Mouse (Mus musculus): Measurements from ENCODE around the gene Upk1b. TPM values are rescaled to one million over a fixed set of nuclear protein-coding genes. Genes with fewer than 3 reads are reported as not detected.

Gene Upk1b
- total and polyA plus RNA-seq, 3 experiments: not detected

DNA sequence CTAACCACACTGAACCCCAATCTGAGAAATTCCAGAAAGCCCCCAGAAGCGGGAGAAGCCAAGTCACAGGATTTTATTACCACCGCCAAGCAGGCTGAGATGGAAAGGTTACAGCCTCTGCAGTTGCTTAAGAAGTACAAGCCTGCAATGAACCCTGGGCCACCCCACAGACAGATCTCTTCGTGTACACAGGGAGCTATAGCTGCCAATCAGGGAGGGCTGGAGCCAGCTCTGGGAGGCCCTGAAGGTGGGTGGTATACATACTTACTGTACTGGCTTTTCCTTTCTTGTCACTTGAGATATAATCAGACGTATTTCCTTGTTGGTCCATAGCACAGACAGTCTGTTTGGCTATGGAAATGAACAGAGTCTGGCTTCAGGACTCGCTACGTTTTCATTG lies 49.3 kb downstream of the Upk1b start:
- no peak overlapping the region for H3K9ac ChIP-seq (ENCODE audit: insufficient read depth, low read depth)
- dilution Hi-C loops (cut with MboI; ENCODE audit: extremely low pct_ligation_motif_present, extremely low pct_unique_long_range_greater_than_20kb, low sequenced_read_pairs) (no loop called here), in situ Hi-C loops (cut with MboI; ENCODE audit: low pct_ligation_motif_present, low pct_unique_long_range_greater_than_20kb, low sequenced_read_pairs) (no loop called here)
- TF ChIP-seq ETS1 (conservative IDR thresholded peaks at IDR 0.05; ENCODE audit: low read depth, low read length) (no peak), ZC3H11A (IDR thresholded peaks at IDR 0.05; ENCODE audit: low read depth, low read length) (no peak), TBP (conservative IDR thresholded peaks at IDR 0.05; ENCODE audit: low read depth, low read length) (no peak), MXI1 (IDR thresholded peaks at IDR 0.05; ENCODE audit: low read depth, low read length) (no peak), MYC (IDR thresholded peaks at IDR 0.05; ENCODE audit: low read depth, low read length) (no peak), KAT2A (IDR thresholded peaks at IDR 0.05; ENCODE audit: insufficient replicate concordance, low read length) (no peak), POLR2AphosphoS2 (IDR thresholded peaks at IDR 0.05; ENCODE audit: low read depth, low read length) (no peak), CTCF (conservative IDR thresholded peaks at IDR 0.05 in 1 of 2, IDR thresholded peaks at IDR 0.05 in 1 of 2; ENCODE audit: low read depth in 2 of 2, low read length in 2 of 2) (no peak), NRF1 (IDR thresholded peaks at IDR 0.05; ENCODE audit: low read depth, low read length) (no peak), TCF12 (IDR thresholded peaks at IDR 0.05; ENCODE audit: low read depth, low read length) (no peak), GABPA (IDR thresholded peaks at IDR 0.05; ENCODE audit: insufficient replicate concordance, low read depth, low read length) (no peak), EP300 (IDR thresholded peaks at IDR 0.05; ENCODE audit: low read length) (no peak), ZNF384 (IDR thresholded peaks at IDR 0.05; ENCODE audit: low read depth, low read length) (no peak), JUND (conservative IDR thresholded peaks at IDR 0.05; ENCODE audit: low read depth, low read length) (no peak), NELFE (IDR thresholded peaks at IDR 0.05; ENCODE audit: low read depth, low read length) (no peak), ZKSCAN1 (IDR thresholded peaks at IDR 0.05; ENCODE audit: borderline replicate concordance, low read depth, low read length) (no peak), JUN (IDR thresholded peaks at IDR 0.05; ENCODE audit: insufficient read depth, low read depth, low read length) (no peak)
- no peaks in the 10 kb centered on the region for H3K36me3 ChIP-seq (replicated peaks in 1 of 2; ENCODE audit: control insufficient read depth in 1 of 2, insufficient read depth in 1 of 2, low read length in 1 of 2)
- no peaks in the 10 kb centered on the region for H3K4me1 ChIP-seq (ENCODE audit: control insufficient read depth in 1 of 2, insufficient read depth in 2 of 2)
- H3K79me2 ChIP-seq (replicated peaks; ENCODE audit: control insufficient read depth, extremely low read depth, insufficient read depth, poor library complexity, severe bottlenecking): no peaks in the 10 kb centered on the region
- DNase-seq (ENCODE audit: extremely low read depth): no peak
- H3K9me3 ChIP-seq (replicated peaks; ENCODE audit: low read length): no peaks in the 10 kb centered on the region
- H3K4me3 ChIP-seq (replicated peaks in 1 of 3; ENCODE audit: low read depth in 2 of 3, low read length in 2 of 3, poor library complexity in 1 of 3): no peak overlapping the region
- H3K4me2 ChIP-seq (ENCODE audit: insufficient read depth, low read depth, poor library complexity, severe bottlenecking): no peak overlapping the region
- no peak overlapping the region for H3K27ac ChIP-seq (ENCODE audit: insufficient read depth, low read depth)
- no peaks in the 10 kb centered on the region for H3K27me3 ChIP-seq (replicated peaks)

DNA sequence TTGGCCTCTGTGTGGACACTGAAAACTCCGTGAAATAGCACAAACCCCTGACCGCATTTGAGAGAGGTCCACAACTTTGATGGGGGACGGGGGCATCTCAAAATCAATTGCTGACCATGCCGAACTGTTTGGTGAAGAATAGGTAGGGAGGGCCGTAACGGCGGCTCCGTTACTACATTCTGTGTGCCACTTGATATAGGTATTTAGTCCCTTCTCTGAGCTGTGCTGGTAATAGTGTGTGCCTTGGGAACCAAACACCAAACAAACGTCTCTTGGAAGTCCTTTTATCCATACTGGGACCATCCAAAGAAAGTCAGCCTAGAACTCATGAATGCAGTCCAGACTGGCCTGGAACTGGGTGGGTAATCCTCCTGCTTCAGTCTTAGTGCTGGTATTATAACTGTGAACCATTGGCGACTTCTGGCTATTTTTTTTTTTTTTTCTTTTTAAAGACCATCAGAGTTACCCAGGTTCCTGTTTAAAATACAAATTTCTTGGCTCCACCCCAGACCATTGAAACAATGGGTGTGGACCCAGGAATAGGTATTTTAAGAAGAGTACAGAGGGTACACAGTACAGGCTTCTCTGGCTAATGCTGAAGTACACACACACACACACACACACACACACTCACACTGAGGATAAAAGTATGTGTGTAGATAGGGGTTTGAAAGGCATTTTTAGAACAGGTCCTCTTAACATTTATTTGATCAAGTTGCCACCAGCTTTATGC lies 56.0 kb downstream of the Upk1b start:
- TF ChIP-seq POLR2A (IDR thresholded peaks at IDR 0.05; ENCODE audit: low read depth, low read length) (no peak), JUND (conservative IDR thresholded peaks at IDR 0.05; ENCODE audit: low read depth, low read length) (no peak), USF1 (IDR thresholded peaks at IDR 0.05; ENCODE audit: low read depth, low read length) (no peak), JUN (IDR thresholded peaks at IDR 0.05; ENCODE audit: insufficient read depth, low read depth, low read length) (no peak), ZNF384 (IDR thresholded peaks at IDR 0.05; ENCODE audit: low read depth, low read length) (no peak), SMC3 (IDR thresholded peaks at IDR 0.05; ENCODE audit: low read depth, low read length) (no peak), ZKSCAN1 (IDR thresholded peaks at IDR 0.05; ENCODE audit: borderline replicate concordance, low read depth, low read length) (no peak), NRF1 (IDR thresholded peaks at IDR 0.05; ENCODE audit: low read depth, low read length) (no peak), ETS1 (conservative IDR thresholded peaks at IDR 0.05; ENCODE audit: low read depth, low read length) (no peak)
- H3K4me2 ChIP-seq (ENCODE audit: insufficient read depth, low read depth, poor library complexity, severe bottlenecking): no peak overlapping the region
- DNase-seq (ENCODE audit: extremely low read depth): no peak
- dilution Hi-C loops (cut with MboI; ENCODE audit: extremely low pct_ligation_motif_present, extremely low pct_unique_long_range_greater_than_20kb, low sequenced_read_pairs): no loop called here
- H3K27ac ChIP-seq (ENCODE audit: insufficient read depth, low read depth): no peak overlapping the region
- H3K79me2 ChIP-seq (replicated peaks; ENCODE audit: control insufficient read depth, extremely low read depth, insufficient read depth, poor library complexity, severe bottlenecking): no peaks in the 10 kb centered on the region
- no peaks in the 10 kb centered on the region for H3K36me3 ChIP-seq (replicated peaks in 1 of 2; ENCODE audit: control insufficient read depth in 1 of 2, insufficient read depth in 1 of 2, low read length in 1 of 2)
- in situ Hi-C loops (cut with MboI; ENCODE audit: low pct_ligation_motif_present, low pct_unique_long_range_greater_than_20kb, low sequenced_read_pairs): no loop called here
- no peak overlapping the region for H3K4me3 ChIP-seq (replicated peaks in 1 of 3; ENCODE audit: low read depth in 2 of 3, low read length in 2 of 3, poor library complexity in 1 of 3)
- H3K9ac ChIP-seq (ENCODE audit: insufficient read depth, low read depth): no peak overlapping the region
- peaks cover 4% of the 10 kb centered on the region for H3K9me3 ChIP-seq (replicated peaks; ENCODE audit: low read length)
- no peaks in the 10 kb centered on the region for H3K4me1 ChIP-seq (ENCODE audit: control insufficient read depth in 1 of 2, insufficient read depth in 2 of 2)
- H3K27me3 ChIP-seq (replicated peaks): no peaks in the 10 kb centered on the region
